Mouse (Mus musculus) Patski (cell line): ENCODE measurements around the gene Atp5s. TPM values are rescaled to one million over a fixed set of nuclear protein-coding genes. Genes with fewer than 3 reads are reported as not detected.

Experiments used
- ATAC-seq: fragments of 100-300 bp; one replicate; pipeline ENCODE4 v1.8.0; 2021
- CTCF ChIA-PET: fragments of 350-600 bp; sonication (Branson Sonifier 250); formaldehyde crosslinking; loops from one replicate; lab custom pipeline; 2022; ENCODE audit warnings: inconsistent platforms; lab: Charles Lee
- POLR2A ChIA-PET: fragments of 350-600 bp; sonication (Branson Sonifier 250); formaldehyde crosslinking; loops from one replicate; lab custom pipeline; 2022; ENCODE audit warnings: antibody characterized with exemption, inconsistent platforms; lab: Charles Lee
- DNase-seq: peaks from one replicate; pipeline ENCODE4 v3.0.0-alpha.2; 2011; ENCODE audit warnings: low read depth, low spot score
- H3K27me3 ChIP-seq: fragments of 371-371 bp; one replicate; pipeline ENCODE4 v1.5.1; 2021
- CTCF ChIP-seq: fragments of 100-300 bp; IDR thresholded peaks from one replicate; pipeline ENCODE4 v1.5.1; 2021
- in situ Hi-C: fragments of 300-500 bp; cut with MboI; formaldehyde crosslinking; loops from 3 replicates; pipeline ENCODE4 v1.11.1; 2018; ENCODE audit warnings: low pct_unique_long_range_greater_than_20kb, mixed read lengths
- polyA plus RNA-seq: library from polyadenylated mRNA; unstranded; gene quantifications from one replicate; pipeline ENCODE4 v1.2.3, GENCODE M21; 2021

Gene Atp5s
- polyA plus RNA-seq, 1 experiment from 2014 or later = 19.8 TPM

GRCm38 (mm10) chr12:69732221-69732620 is 7.5 kb downstream of the Atp5s start:
- POLR2A ChIA-PET = no interaction called here
- no peak for TF ChIP-seq CTCF
- CTCF ChIA-PET = no interaction called here
- H3K27me3 ChIP-seq = no peaks in the 10 kb centered on the region
- no peak for ATAC-seq
- in situ Hi-C loops = loop anchor here (25.0 kb wide), 1 partner anchor 705 kb away; no protein-coding TSS in a partner anchor
- DNase-seq = no peak

- TF ChIP-seq CTCF = peak; percentile 48
- ChIA-PET CTCF (interaction anchor here (0.8 to 1.2 kb wide), 3 partner anchors 15 to 160 kb away, joined by 3 to 6 read pairs (median 3); partner anchors contain the start of gene Map4k5), POLR2A (no interaction called here)
- DNase-seq (no peak), ATAC-seq (no peak)
- H3K27me3 ChIP-seq = no peaks in the 10 kb centered on the region
- in situ Hi-C loops = loop anchor here (25.0 kb wide), 1 partner anchor 704 kb away; no protein-coding TSS in a partner anchor
These were observed 8.8 kb downstream of the Atp5s start for GRCm38 (mm10) chr12:69733518-69733917.

GRCm38 (mm10) chr12:69733923-69734322 is 9.2 kb downstream of the Atp5s start:
- no peak for DNase-seq
- no peak for ATAC-seq
- in situ Hi-C loops = loop anchor here (25.0 kb wide), 1 partner anchor 703 kb away; no protein-coding TSS in a partner anchor
- H3K27me3 ChIP-seq = no peaks in the 10 kb centered on the region
- no peak for TF ChIP-seq CTCF
- POLR2A ChIA-PET = no interaction called here
- CTCF ChIA-PET = interaction anchor here (0.8 to 1.2 kb wide), 3 partner anchors 14 to 159 kb away, joined by 3 to 6 read pairs (median 3); partner anchors contain the start of gene Map4k5

- ChIA-PET POLR2A (interaction anchor here (0.6 kb wide), 1 partner anchor 233 kb away, joined by 4 read pairs; no protein-coding TSS in a partner anchor), CTCF (no interaction called here)
- no peaks in the 10 kb centered on the region for H3K27me3 ChIP-seq
- DNase-seq (no peak), ATAC-seq (peak; percentile 51)
- TF ChIP-seq CTCF = peak; percentile 35
- in situ Hi-C loops = loop anchor here (10.0 to 25.0 kb wide), 2 partner anchors 313 to 695 kb away; no protein-coding TSS in a partner anchor
These were observed 17.2 kb downstream of the Atp5s start for GRCm38 (mm10) chr12:69741965-69742364.

- POLR2A ChIA-PET = no interaction called here
- in situ Hi-C loops = loop anchor here (10.0 to 25.0 kb wide), 2 partner anchors 311 to 693 kb away; no protein-coding TSS in a partner anchor
- no peaks in the 10 kb centered on the region for H3K27me3 ChIP-seq
- TF ChIP-seq CTCF = no peak
- ATAC-seq = peak; percentile 76
- DNase-seq = no peak
- CTCF ChIA-PET = no interaction called here
These were observed 19.4 kb downstream of the Atp5s start for GRCm38 (mm10) chr12:69744138-69744537.

- TF ChIP-seq CTCF = no peak
- no peak for ATAC-seq
- DNase-seq = no peak
- in situ Hi-C loops = no loop called here
- ChIA-PET CTCF (no interaction called here), POLR2A (no interaction called here)
- H3K27me3 ChIP-seq = no peaks in the 10 kb centered on the region
These were observed 27.2 kb downstream of the Atp5s start for GRCm38 (mm10) chr12:69751864-69752341.

GRCm38 (mm10) chr12:69753936-69754335 is 29.2 kb downstream of the Atp5s start:
- POLR2A ChIA-PET = no interaction called here
- in situ Hi-C loops = no loop called here

GRCm38 (mm10) chr12:69756015-69756414 is 31.3 kb downstream of the Atp5s start:
- H3K27me3 ChIP-seq = no peaks in the 10 kb centered on the region
- in situ Hi-C loops = loop anchor here (5.0 kb wide), 1 partner anchor 131 kb away; no protein-coding TSS in a partner anchor
- ATAC-seq (no peak), DNase-seq (no peak)
- CTCF ChIA-PET = interaction anchor here (1.3 kb wide), 1 partner anchor 11 kb away, joined by 3 read pairs; no protein-coding TSS in a partner anchor
- POLR2A ChIA-PET = no interaction called here
- TF ChIP-seq CTCF = no peak

More at GRCm38 (mm10) chr12:69753936-69754335, 29.2 kb downstream of the Atp5s start:
- DNase-seq (no peak), ATAC-seq (peak; percentile 26)
- CTCF ChIA-PET = interaction anchor here (0.8 kb wide), 1 partner anchor 45 kb away, joined by 3 read pairs; no protein-coding TSS in a partner anchor
- no peak for TF ChIP-seq CTCF
- H3K27me3 ChIP-seq = no peaks in the 10 kb centered on the region

- in situ Hi-C loops = loop anchor here (5.0 kb wide), 1 partner anchor 130 kb away; no protein-coding TSS in a partner anchor
- ATAC-seq = peak; percentile 73
- ChIA-PET CTCF (interaction anchor here (0.6 to 1.6 kb wide), 10 partner anchors 11 to 148 kb away, joined by 3 to 4 read pairs (median 3); no protein-coding TSS in a partner anchor), POLR2A (interaction anchor here (1.1 kb wide), 1 partner anchor 135 kb away, joined by 3 read pairs; the partner anchor contains the start of genes Atl1 and Map4k5)
- no peaks in the 10 kb centered on the region for H3K27me3 ChIP-seq
- TF ChIP-seq CTCF = peak; percentile 96
- DNase-seq = no peak
These were observed 32.8 kb downstream of the Atp5s start for GRCm38 (mm10) chr12:69757418-69758141.
